Mouse (Mus musculus): ENCODE data around the gene Rnf32. TPM values are rescaled to one million over a fixed set of nuclear protein-coding genes. Genes with fewer than 3 reads are reported as not detected.
A peak's percentile ranks its signal among the peaks of the same experiment; 100 is the strongest.

The Rnf32 gene
- total RNA-seq (2021): under 1 TPM; 0.85 to 0.94 TPM
- long read RNA-seq, experiment 1, partial matches to known transcripts: 0 of 1 reads
- long read RNA-seq, experiment 1, other reads (novel, unspliced or antisense): 1 of 1 reads
- long read RNA-seq, experiment 2: 0 reads

DNA sequence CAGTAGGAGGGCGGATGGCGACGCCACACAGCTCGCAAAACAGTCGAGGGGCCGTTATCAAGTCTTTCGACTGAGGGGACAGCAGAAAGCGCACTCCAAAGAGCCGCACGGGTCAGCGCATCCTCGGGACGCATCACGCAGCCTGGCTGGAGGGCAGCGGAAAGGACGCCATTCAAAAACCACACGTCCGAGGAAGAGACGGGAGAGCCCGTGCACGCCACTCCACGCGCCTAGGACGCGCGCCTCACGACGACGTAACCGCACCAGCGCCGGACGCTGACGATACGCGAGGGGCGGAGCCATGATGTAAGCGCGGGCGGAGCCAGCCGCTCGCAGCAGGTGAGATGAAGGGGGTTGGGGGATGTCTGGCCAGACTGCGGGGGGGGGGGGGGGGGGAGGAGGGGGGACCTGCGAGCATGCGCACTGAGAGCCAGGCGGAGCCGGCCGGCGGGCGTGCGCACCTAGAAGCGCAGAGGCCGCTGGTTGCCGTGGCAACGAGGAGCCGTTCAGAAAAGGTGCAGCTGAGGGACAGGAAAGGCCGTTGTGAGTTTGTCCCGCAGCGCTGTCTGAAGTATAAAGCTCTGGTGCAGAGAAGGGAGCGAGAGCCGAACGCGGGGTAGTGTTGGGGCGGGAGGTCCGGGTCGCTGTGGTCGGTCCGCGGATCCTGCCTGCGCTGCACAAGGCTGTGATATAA, at the start of gene Rnf32:
Gene Rnf32, plus strand, starts transcription at position 423 of the 694 bp plus-strand sequence.
- DNase-seq (ENCODE audit: low spot score): peak; percentile 48

DNA sequence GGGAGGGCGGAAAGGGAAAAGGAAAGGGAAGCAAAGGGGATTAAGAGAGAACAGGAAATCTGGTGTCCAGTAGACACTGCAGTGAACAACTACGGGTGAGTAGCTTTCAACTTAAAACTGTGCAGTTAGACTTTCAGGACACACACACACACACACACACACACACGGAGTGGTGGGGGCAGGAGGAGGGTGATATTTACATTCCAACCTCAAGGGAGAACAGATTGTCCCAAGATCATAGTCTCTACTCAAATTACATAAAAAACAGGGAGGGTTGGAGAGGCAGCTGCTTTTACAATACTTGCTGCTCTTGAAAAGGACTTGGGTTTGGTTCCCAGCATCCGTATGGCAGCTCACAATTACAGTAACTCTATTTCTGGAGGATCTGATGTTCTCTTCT, 45.6 kb upstream of the Rnf32 start:
- DNase-seq (ENCODE audit: low spot score): no peak

DNA sequence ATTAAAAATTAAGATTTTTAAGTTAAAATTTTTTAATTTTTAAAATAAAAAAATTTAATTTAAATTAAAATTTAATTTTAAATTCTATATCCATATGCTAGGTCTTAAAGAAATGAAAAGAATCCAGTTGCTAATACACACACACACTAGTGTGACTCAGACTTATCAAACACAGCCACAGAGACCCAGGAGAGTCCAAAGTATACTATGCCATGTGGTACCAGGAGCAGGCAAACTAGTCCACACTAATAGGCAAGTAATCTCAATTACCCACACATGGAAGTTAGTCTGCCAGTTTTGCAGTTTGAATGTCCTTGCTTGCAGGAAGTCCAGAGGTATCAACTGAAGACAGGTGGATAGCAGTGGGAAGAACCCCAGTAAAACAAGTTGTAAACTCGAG, 35.9 kb upstream of the Rnf32 start:
- DNase-seq (ENCODE audit: low spot score): no peak

DNA sequence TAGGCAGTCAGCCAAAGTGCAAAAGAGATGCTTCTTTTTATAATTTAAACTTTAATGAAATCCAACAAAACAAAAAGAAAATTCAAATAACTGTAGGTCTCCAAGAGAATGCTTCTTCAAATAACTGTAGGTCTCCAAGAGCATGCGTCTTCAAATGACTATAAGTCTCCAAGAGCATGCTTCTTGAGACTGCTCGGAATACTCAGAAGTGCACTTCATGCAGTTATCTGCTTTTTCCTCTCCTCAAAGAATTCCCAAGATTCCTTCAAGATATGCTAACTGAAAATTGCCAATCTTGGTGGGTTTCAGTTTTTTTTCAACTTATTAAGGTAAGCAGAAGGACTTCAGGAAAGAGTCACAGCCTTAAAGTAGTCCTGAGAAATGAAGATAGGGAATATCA, 28.8 kb upstream of the Rnf32 start:
- no peak for DNase-seq (ENCODE audit: low spot score)

DNA sequence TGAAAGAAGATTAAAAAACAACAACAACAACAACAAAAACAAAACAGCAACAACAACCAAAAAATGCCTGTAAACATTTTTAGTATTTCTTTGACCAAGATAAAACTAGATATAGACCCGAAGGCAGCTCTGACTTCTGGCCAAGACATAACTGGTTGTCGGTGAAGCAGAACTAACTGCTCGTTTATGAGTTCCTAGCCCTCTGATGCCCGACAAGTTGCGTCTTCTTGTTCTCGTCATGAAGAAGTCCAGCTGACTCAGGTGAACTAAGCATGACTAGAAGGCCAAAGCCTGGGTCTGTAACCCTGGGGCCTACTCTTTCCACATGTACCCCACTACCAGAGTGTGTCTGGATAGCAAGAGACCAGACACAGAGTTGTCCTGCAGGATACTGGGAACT, 25.6 kb upstream of the Rnf32 start:
- no peak for DNase-seq (ENCODE audit: low spot score)

DNA sequence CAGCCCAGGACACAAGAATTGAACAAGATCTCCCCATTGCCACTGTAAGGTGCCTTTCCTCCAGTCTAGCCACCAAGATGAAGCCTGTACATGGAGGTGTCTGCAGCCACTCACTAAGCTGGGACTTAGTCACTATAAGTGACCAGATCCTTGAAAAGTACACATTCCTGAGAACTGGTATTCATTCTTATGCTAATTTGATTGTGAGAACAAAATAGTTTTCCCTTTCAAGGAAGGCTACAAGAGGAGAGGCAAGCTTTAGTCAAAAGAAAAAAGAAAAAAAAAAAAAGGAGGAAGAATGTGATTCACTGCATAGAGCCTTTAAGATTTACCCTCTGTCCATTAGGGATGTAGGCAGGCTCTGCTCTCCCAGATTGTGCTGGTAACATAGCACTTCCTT, 24.6 kb upstream of the Rnf32 start:
- DNase-seq (ENCODE audit: low spot score): no peak

DNA sequence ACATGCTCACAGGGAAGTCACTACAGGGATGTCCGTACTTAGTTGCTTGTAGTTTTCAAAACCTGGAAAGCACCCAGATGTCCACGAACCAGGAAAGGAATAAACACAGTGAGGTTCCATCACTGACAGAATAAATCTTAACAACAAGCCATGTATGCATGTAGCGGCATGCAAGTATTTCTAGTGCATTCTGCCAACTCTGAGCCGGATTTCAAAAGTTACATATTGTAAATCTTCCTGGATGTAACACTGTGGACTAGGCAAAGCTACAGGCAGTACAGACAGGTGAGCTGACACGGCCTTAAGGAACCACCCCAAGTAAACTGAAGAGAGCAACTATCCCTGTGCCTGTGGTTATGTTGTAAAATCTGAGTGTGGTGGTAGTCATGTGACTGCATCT, 9.0 kb upstream of the Rnf32 start:
- DNase-seq (ENCODE audit: low spot score): no peak

DNA sequence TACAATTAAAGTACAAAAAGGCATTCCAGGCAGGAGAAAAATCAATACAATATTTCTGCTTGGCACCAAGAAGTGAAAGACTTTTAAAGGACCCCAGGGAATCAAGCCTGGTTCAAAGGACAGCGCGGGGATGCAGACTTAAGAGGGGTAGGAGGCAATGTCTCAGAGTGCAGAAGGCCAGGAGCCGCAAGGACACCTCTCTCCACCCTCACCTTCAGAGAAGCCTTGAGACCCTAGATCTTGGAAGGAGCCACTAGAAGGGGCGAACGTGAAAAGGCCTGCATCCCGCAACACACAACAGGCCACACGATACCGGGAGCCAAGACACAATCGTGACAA, 592 bp upstream of the Rnf32 start:
- DNase-seq (ENCODE audit: low spot score): no peak

DNA sequence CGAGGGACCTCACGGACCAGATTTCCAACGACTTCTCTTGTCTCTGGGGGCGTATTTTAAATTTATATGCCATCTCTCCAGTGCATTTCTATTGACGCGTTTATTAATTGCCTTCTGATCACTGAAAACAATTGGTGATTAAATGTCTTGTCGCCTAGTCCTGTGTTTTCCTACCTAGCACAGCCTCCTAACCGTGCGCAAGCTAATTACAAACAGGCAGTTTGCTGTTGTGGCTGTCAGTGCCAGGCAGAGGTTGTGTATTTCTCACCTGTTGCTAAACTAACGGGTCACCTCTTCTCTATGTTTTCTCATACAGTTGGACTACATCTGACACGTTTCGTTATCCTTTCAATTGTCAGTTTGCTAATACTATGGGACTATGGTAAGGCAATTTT, 469 bp downstream of the Rnf32 start:
- no peak for DNase-seq (ENCODE audit: low spot score)

DNA sequence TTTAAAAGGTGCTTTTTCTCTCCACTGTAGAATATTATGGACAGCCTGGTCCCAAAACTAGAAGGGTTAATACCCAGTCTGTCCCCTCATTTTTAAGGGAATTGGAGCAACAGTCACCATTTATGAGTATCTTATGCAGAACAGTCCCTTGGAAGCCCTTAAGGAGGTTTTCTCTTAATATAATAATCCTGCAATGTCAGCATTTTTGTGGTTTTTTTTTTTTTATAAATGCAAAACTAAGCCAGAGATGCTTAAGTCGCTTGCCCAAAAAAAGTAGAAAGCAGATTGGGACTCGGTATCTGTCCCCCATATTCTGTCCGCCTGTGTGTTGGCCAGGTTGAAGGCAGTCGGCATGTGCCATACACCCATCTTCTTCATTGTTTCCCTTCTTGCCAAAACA, 1.4 kb downstream of the Rnf32 start:
- DNase-seq (ENCODE audit: low spot score): no peak

DNA sequence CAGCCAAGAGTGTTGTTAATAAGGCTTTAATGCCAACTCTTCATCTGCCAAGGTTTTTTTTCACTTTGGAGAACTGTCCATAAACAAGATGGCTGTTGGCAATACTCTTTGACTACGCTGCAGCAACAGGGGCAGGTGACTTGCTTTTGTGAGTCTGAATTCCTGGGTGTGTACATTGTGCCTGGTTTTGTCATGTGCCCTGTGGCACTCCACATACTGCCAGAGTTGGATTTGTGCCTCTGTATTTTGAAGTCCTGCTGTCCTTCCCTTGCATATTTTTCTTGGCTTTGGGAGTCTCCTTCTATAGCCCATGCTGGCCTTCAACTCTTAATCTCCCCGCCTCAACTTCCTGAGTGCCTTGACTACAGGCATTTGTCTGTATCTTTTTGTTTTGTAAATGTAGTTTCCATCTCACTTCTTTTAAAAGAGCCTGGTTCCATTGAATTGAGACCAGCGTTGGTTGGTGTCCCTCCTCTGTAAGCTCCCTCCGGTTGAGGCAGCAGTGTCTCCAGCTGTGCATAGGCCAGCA, 3.2 kb downstream of the Rnf32 start:
- no peak for DNase-seq (ENCODE audit: low spot score)

DNA sequence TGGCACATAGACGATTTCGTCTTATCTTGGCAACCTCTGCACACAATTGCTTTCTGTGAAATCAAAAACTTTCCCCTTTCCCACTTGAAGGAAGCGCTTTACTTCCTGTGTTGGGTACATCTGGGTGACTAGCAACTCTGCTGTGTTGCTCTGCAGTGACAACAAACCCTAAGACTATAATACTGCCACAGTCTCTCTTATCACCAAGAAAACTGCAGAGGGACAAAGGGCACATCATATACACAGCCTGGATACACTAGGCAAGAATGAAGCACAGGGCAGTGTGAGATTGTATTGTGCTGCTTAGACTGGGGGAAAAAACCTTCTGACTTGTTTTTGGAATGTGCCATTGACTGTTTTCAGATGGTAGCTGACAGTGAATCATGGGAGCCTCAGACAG, 4.1 kb downstream of the Rnf32 start:
- no peak for DNase-seq (ENCODE audit: low spot score)

DNA sequence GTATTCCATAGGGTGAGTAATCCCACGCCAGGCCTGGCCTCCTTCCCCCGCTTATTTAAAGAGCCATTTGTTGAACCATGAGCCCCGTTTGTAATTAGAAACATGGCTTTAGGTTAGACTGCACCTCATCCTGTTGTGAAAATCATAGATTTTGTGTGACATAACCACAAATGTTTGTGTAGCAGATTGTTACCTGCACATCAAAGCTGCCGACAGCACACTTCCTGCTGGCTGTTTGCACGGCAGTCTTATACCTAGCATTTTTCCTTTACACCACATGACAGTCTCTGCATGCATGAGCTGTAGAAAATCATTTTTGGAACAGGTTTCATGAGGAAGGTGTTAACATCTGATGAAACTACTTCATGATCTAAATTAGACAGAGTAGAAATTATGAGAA, 9.9 kb downstream of the Rnf32 start:
- no peak for DNase-seq (ENCODE audit: low spot score)

DNA sequence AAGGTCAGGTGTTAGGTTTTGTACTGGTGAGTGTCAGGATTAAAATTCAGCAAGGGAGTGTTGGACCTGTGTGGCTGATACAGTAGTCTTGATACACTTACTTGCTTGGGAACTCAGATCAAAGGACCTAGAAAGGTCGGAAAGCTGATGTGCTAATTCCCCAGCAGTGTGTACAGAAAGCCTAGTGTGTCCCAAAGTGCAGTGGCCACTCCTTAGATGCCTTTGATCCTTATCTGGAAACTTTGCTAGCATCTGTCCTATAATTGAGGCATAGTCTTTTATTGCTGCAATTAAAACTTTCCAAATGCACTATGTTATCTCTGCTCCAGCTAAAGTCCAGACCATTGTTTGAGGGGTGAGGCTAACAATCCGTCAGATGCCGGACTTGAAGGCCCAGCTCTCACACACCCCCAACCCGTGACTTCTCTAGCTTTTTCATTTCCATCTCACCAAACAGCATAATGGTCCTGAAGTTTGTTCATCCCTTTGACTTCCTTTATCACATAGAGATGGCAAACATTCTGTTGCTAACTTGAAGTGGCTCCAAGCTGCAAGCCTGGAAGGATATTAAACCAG, 16.3 kb downstream of the Rnf32 start:
- no peak for DNase-seq (ENCODE audit: low spot score)

DNA sequence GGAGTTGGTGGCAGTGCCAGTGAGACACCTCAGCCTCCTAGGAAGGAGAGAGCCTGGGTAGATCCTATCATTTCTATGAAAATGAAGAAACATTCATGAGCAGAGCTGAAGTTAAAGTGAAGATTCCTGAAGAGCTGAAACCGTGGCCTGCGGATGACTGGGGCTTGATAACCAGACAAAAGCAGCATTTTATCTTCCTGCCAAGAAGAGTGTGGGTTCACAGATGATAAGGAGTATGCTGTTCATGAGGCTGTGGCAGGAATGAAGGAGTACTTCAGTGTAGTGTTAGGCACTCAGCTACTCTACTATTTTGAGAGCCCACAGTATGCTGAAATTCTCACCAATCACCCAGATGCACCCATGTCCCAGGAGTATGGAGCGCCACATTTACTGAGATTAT, 22.2 kb downstream of the Rnf32 start:
- DNase-seq (ENCODE audit: low spot score): no peak

DNA sequence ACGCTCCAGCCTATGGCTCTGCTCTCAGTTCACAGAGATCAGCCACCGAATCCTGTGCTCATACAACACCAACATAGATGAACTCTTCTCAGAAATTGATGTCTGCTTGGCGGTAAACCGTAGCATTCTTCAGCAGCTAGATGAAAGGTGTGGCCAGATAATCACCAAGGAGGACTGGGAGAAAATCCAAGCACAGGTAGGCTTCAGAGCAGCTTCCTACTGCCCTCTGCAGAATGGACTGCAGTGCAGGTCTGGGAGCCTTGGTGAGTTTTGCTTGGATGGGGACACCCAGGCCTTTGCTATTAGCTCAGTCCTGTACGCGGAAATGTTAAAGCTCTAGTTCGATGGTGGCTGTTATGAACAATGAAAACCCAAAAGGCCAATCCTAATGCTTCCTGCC, 28.3 kb downstream of the Rnf32 start:
- no peak for DNase-seq (ENCODE audit: low spot score)

DNA sequence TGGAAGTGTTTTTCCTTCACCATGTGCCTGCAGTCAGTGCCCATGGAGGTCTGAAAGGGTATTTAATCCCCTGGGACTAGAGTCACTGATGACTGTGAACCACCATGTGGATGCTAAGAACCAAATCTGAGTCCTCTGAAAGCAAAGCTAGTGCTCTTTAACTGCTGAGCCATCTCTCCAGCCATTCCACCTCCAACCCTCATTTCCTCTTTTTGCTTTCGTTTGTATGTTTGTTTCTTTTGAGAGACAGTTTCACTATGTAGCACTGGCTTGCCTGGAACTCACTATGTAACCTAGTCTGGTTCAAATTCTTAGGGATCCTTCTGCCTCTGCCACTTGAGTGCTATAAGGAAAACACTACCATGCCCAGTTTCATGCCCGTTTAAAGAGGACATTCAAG, 34.7 kb downstream of the Rnf32 start:
- no peak for DNase-seq (ENCODE audit: low spot score)

DNA sequence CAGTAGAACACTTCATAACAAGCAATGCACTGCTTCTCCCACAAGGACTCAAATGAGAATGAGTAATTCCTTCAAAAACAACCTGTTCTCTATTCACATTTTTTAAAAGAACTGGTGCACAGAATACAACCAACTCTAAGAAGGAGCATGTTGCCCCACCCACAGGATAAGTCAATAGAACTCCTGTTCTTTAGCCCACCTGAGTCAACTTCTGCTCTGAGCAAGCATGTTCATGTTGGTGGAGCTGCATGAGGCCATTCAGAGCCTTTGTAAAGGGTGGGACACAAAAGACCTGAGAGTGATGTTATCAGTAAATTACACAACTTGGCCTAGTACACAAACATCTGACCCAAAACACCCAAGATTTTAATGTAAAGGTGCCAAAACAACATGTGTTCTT, 42.6 kb downstream of the Rnf32 start:
- DNase-seq (ENCODE audit: low spot score): no peak

DNA sequence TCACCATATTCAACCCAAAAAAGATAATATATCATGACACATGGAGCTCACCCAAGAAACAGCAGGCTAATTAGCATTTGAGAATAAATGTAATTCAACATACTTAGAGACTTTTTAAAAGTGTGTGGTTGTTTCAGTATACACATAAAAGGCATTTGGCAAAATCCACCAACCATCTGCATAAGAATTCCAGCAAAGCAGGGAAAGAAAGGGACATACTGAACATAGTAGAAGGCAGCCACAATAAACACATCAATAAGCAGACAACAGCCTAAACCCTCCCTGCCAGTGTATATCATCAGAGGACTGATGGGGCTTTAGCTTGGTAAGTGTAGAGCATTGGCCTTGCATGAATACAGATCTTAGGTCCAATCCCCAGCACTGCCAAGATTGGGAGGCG, 49.0 kb downstream of the Rnf32 start:
- no peak for DNase-seq (ENCODE audit: low spot score)

DNA sequence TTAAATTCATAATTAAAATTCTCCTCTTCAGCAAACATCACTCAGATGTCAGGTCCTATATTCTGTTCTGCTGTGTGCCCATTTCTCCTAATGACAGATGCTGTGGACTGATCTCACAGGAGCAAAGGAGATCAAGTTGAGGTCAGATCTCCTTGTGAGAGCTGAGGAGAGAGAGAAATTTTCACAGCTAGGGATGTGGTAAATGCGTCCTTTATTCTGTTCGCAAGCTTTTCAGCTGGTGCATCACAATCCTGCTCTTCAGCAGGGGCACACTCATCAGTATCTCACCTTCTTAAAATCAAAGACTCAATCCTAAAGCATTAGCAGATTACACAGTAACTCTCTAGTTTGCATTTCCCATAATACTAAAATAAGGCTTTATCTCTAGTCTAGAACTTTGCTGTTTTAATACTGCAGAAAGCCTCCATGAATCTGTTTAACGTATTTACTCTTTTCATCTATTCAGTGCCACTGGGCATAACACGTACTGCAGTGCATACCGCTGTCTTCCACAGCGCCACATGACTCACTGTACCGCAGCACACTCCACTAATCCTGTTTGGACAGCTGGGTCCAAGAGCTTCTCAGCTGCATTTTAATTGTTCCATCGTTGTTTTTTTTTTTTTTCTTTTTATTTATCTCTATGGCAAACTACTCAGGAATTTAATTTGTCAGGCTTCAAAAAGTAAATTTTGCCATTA, 55.2 kb downstream of the Rnf32 start:
- DNase-seq (ENCODE audit: low spot score): no peak

DNA sequence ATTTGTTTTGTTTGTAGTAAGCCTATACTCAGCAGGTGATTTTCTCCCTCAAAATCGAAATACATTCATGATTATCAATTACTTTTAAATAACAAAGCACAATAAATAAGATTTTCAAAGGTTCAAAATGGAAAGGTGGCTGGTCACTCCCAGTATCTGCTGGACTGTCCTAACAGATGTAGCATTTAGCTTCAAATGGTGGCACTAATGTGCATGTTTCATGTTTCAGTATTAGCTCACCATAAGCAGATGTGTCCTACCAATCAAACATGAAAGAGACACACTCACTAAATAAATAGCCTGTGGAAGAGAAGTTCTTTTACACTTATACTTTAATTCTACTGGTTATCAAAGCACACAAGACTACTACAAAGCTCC, 55.7 kb downstream of the Rnf32 start:
- no peak for DNase-seq (ENCODE audit: low spot score)

DNA sequence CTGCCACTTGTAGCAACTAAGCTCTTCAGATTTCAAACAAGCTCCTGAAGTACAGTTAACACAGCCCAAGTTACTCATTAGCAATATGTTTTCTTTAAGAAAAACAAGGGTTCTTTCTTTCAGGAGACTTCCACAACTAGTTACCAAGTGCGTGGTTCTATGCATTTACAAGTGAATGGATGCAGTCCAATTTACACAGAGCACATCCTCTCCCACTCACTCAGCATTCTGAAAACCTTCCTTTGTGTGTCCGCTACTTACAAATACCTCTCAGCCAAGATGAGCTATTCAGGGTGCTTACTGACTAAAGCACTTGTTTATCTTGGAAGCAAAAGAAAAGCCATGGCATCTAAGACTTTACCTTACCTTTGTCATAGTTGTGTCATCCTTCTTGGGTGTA, 58.1 kb downstream of the Rnf32 start:
- DNase-seq (ENCODE audit: low spot score): no peak

DNA sequence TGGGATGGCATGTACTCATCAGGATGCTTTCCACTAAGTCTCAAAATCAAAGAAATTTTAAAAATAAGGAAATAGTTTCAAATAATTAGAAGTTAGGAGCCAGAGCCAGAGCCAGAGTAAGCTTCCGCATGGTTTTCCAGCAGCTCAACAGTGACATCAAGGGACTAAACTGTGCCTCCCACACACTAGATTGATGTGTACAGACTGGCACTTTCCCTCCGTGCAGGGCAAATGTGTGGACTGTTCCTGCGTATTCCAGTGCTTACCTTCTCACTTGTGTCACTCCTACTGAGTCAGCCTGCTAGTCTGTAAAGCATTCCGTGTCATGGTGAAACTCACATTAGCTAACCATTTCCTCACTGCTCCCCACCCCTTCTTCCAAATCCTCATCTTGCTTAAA, 75.1 kb downstream of the Rnf32 start:
- no peak for DNase-seq (ENCODE audit: low spot score)
